Mouse (Mus musculus): ENCODE data around the gene Eci1. TPM values are rescaled to one million over a fixed set of nuclear protein-coding genes. Genes with fewer than 3 reads are reported as not detected.
A peak's percentile ranks its signal among the peaks of the same experiment; 100 is the strongest.

The Eci1 gene
- total and polyA plus RNA-seq, 2 experiments from 2014 or later, result 26.6 to 31.0 TPM

GRCm38 (mm10) chr17:24462932-24463331 lies 36.5 kb downstream of the Eci1 start:
- no peak overlapping the region for H3K9ac ChIP-seq (replicated peaks; ENCODE audit: low read length, poor library complexity, severe bottlenecking)
- ATAC-seq (ENCODE audit: low FRiP score) (no peak), DNase-seq (ENCODE audit: low spot score) (no peak)
- H3K4me3 ChIP-seq (ENCODE audit: low read depth, low read length), result no peak overlapping the region
- 93% methylated on average over 1 of the region's 1 CpGs for WGBS
- H3K36me3 ChIP-seq (ENCODE audit: insufficient read depth, low read length), result no peaks in the 10 kb centered on the region
- H3K27ac ChIP-seq (ENCODE audit: low read depth, low read length), result no peak overlapping the region
- no peak overlapping the region for H3K4me2 ChIP-seq (ENCODE audit: low read depth, low read length, poor library complexity, severe bottlenecking)
- TF ChIP-seq CTCF (IDR thresholded peaks at IDR 0.05), result no peak
- H3K9me3 ChIP-seq (ENCODE audit: low read length), result no peaks in the 10 kb centered on the region
- no peaks in the 10 kb centered on the region for H3K4me1 ChIP-seq (ENCODE audit: insufficient read depth, low read length)
- no peaks in the 10 kb centered on the region for H3K27me3 ChIP-seq (ENCODE audit: insufficient read depth, low read length)

- ATAC-seq (ENCODE audit: low FRiP score), result no peak
- Histone ChIP-seq H3K4me3 (ENCODE audit: low read depth, low read length) (no peak overlapping the region), H3K36me3 (ENCODE audit: insufficient read depth, low read length) (no peaks in the 10 kb centered on the region), H3K9ac (replicated peaks; ENCODE audit: low read length, poor library complexity, severe bottlenecking) (no peak overlapping the region), H3K4me1 (ENCODE audit: insufficient read depth, low read length) (no peaks in the 10 kb centered on the region), H3K27ac (ENCODE audit: low read depth, low read length) (no peak overlapping the region), H3K27me3 (ENCODE audit: insufficient read depth, low read length) (no peaks in the 10 kb centered on the region), H3K9me3 (ENCODE audit: low read length) (no peaks in the 10 kb centered on the region), H3K4me2 (ENCODE audit: low read depth, low read length, poor library complexity, severe bottlenecking) (no peak overlapping the region)
- no peak for TF ChIP-seq CTCF (IDR thresholded peaks at IDR 0.05)
- 66% methylated on average over 6 of the region's 6 CpGs for WGBS
- no peak for DNase-seq (ENCODE audit: low spot score)
These were observed 37.1 kb downstream of the Eci1 start for GRCm38 (mm10) chr17:24463374-24464133.

- TF ChIP-seq CTCF (IDR thresholded peaks at IDR 0.05), result no peak
These were observed 42.3 kb downstream of the Eci1 start for GRCm38 (mm10) chr17:24468636-24469246.

GRCm38 (mm10) chr17:24469336-24469909 lies 43.0 kb downstream of the Eci1 start:
- H3K27me3 ChIP-seq (ENCODE audit: insufficient read depth, low read length), result no peaks in the 10 kb centered on the region
- H3K4me2 ChIP-seq (ENCODE audit: low read depth, low read length, poor library complexity, severe bottlenecking), result peak overlapping the region; percentile 99
- H3K36me3 ChIP-seq (ENCODE audit: insufficient read depth, low read length), result peaks cover 7% of the 10 kb centered on the region
- TF ChIP-seq CTCF (IDR thresholded peaks at IDR 0.05), result no peak
- no peaks in the 10 kb centered on the region for H3K9me3 ChIP-seq (ENCODE audit: low read length)
- DNase-seq (ENCODE audit: low spot score) (no peak), ATAC-seq (ENCODE audit: low FRiP score) (no peak)
- peak overlapping the region; percentile 81 for H3K4me3 ChIP-seq (ENCODE audit: low read depth, low read length)
- no peak overlapping the region for H3K9ac ChIP-seq (replicated peaks; ENCODE audit: low read length, poor library complexity, severe bottlenecking)
- peaks cover 17% of the 10 kb centered on the region for H3K4me1 ChIP-seq (ENCODE audit: insufficient read depth, low read length)
- 21% methylated on average over 7 of the region's 7 CpGs for WGBS
- H3K27ac ChIP-seq (ENCODE audit: low read depth, low read length), result peak overlapping the region; percentile 85; the same call in 1 of the 2 replicates

More at GRCm38 (mm10) chr17:24468636-24469246, 42.3 kb downstream of the Eci1 start:
- WGBS, result 93% methylated on average over 5 of the region's 5 CpGs
- DNase-seq (ENCODE audit: low spot score) (no peak), ATAC-seq (ENCODE audit: low FRiP score) (no peak)
- H3K4me1 ChIP-seq (ENCODE audit: insufficient read depth, low read length), result peaks cover 14% of the 10 kb centered on the region
- H3K4me2 ChIP-seq (ENCODE audit: low read depth, low read length, poor library complexity, severe bottlenecking), result no peak overlapping the region
- no peak overlapping the region for H3K27ac ChIP-seq (ENCODE audit: low read depth, low read length)
- no peaks in the 10 kb centered on the region for H3K9me3 ChIP-seq (ENCODE audit: low read length)
- H3K9ac ChIP-seq (replicated peaks; ENCODE audit: low read length, poor library complexity, severe bottlenecking), result no peak overlapping the region
- no peak overlapping the region for H3K4me3 ChIP-seq (ENCODE audit: low read depth, low read length)
- no peaks in the 10 kb centered on the region for H3K36me3 ChIP-seq (ENCODE audit: insufficient read depth, low read length)
- no peaks in the 10 kb centered on the region for H3K27me3 ChIP-seq (ENCODE audit: insufficient read depth, low read length)

- under 1% methylated on average over 67 of the region's 75 CpGs for WGBS
- H3K4me1 ChIP-seq (ENCODE audit: insufficient read depth, low read length), result peaks cover 17% of the 10 kb centered on the region
These were observed 43.6 kb downstream of the Eci1 start, which contains the start of the genes E4f1 and Pgp for GRCm38 (mm10) chr17:24469910-24470602. TSS of gene E4f1 (minus strand) at chr17:24470313. TSS of gene Pgp (plus strand) at chr17:24470392.

More at GRCm38 (mm10) chr17:24469910-24470602, 43.6 kb downstream of the Eci1 start, which contains the start of the genes E4f1 and Pgp:
- ATAC-seq (ENCODE audit: low FRiP score) (peak; percentile 95), DNase-seq (ENCODE audit: low spot score) (peak; percentile 99)
- Histone ChIP-seq H3K9ac (replicated peaks; ENCODE audit: low read length, poor library complexity, severe bottlenecking) (peak within 1 kb of the TSS; percentile 86), H3K27ac (ENCODE audit: low read depth, low read length) (peak within 1 kb of the TSS; percentile 85), H3K4me2 (ENCODE audit: low read depth, low read length, poor library complexity, severe bottlenecking) (peak within 1 kb of the TSS; percentile 99), H3K36me3 (ENCODE audit: insufficient read depth, low read length) (peaks cover 13% of the 10 kb centered on the region), H3K9me3 (ENCODE audit: low read length) (no peaks in the 10 kb centered on the region), H3K27me3 (ENCODE audit: insufficient read depth, low read length) (no peaks in the 10 kb centered on the region), H3K4me3 (ENCODE audit: low read depth, low read length) (peak within 1 kb of the TSS; percentile 81)
- TF ChIP-seq CTCF (IDR thresholded peaks at IDR 0.05), result no peak
